Mouse (Mus musculus): ENCODE data around the gene Chodl. TPM values are rescaled to one million over a fixed set of nuclear protein-coding genes. Genes with fewer than 3 reads are reported as not detected.

Gene Chodl
- total and polyA plus RNA-seq, 3 experiments: not detected

Other genes with a start within 250 kb of the Chodl start
- gene Tmprss15, start 160.1 kb downstream of the Chodl start, total RNA-seq (2012; rRNA removed): not detected in 2 replicates
- not detected for gene Tmprss15, start 160.1 kb downstream of the Chodl start, polyA plus RNA-seq (2012; ENCODE audit: insufficient read depth in 1 of 2, insufficient read length in 2 of 2, low read depth in 1 of 2, low replicate concordance in 2 of 2, missing spikeins in 1 of 2)